Mouse (Mus musculus): ENCODE measurements around the gene Alms1.

DNA sequence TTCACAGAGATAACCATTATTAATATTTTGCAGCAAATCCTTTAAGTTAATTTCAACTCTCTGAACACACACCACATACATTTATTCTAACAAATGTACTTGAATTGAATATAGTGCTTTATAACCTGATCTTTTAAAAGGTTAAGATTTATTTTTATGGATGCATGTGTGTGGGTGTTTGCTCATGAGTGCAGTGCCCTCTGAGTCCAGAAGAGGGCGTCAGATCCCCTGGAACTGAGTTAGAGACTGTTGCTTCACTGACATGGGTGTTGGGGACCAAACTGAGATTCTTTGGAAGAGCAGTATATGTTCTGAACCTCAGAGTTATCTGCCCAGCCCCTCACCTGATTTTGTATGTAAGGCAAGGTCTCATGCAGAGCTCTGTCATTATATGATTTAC lies 25.0 kb upstream of the Alms1 start:
- TF ChIP-seq CTCF (IDR thresholded peaks at IDR 0.05; ENCODE audit: borderline replicate concordance, control insufficient read depth, extremely low read depth, insufficient read depth, low read length, poor library complexity) (no peak), POLR2A (IDR thresholded peaks at IDR 0.05; ENCODE audit: control insufficient read depth, extremely low read depth, insufficient read depth, low read length, poor library complexity) (no peak)
